Mouse (Mus musculus) layer of hippocampus, postnatal 25 days (tissue): ENCODE results near the gene Cpm. TPM values are rescaled to one million over a fixed set of nuclear protein-coding genes. Genes with fewer than 3 reads are reported as not detected.

ENCODE experiments used
- DNase-seq, 2 experiments: peaks; one replicate each; pipeline ENCODE4 v3.0.0; 2022; ENCODE audit warnings: mixed read lengths in 2 of 2, low spot score in 1 of 2; ENCODE audit errors: extremely low spot score in 1 of 2
- total RNA-seq, 2 experiments: library from RNA; stranded (reverse); gene quantifications; 2 replicates each; pipeline ENCODE4 v1.2.3; 2021

Cpm gene
- total RNA-seq, 2 experiments from 2014 or later, result 8.5 to 11.4 TPM

DNA sequence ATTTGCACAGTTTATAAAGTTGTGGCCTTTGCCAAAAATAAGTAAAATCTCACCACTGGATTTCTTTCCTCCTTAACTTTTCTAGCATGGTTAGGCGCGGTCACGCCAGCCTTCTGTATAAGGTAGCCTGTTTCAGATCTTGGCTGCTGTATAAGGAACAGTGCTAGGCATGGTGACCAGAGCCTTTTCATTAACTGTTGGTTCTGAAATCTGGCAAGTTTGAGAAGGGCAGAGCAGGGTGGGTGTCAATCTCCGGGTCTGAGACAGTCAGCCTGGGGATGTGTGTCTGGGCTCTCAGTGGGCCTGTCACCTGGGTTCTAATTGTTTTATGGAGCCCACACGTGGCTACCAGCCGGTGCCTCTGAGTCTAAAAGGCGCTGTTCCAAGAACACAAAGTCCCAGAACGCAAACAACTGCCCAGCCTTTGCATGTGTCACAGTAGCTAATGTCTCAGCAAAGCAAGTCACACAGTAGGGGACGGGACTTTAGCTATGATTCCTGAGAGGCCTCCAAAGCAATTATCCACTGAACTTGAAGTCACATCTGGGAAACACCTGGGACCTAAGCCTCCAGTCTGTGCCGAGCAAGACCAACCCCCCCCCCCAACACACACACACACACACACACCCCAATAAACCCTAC, 40.3 kb downstream of the Cpm start:
- DNase-seq, result no peak

DNA sequence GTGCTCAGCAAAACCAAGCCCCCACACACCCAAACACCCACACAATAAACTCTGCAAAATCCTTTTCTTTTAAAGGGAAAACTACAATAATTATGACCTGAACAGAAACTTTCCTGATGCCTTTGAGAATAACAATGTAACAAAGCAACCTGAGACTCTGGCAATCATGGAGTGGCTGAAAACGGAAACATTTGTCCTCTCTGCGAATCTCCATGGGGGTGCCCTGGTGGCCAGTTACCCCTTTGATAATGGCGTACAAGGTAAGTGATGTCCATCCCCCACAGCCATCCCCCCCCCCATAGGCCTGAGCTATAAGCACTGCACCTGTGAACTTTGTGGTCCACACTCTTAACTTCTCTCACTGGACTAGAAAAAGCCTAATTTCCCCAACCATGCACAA, 40.8 kb downstream of the Cpm start:
- DNase-seq, result no peak

DNA sequence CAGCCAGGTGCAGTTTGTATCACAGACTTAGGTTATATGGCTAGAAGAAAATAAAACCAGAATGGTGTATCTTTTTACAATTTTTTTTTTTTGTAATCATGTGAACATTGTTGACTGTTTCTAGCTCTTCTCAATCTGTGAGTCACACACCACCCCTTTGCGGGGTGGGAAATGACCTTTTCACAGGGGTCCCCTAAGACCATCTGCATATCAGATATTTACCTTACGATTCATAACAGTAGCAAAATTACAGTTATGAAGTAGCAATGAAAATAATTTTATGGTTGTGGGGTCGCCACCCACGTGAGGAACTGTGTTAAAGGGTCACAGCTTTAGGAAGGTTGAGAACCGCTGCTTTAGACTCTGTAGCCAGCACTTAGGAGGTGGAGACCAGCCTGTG, 41.5 kb downstream of the Cpm start:
- DNase-seq, result no peak

DNA sequence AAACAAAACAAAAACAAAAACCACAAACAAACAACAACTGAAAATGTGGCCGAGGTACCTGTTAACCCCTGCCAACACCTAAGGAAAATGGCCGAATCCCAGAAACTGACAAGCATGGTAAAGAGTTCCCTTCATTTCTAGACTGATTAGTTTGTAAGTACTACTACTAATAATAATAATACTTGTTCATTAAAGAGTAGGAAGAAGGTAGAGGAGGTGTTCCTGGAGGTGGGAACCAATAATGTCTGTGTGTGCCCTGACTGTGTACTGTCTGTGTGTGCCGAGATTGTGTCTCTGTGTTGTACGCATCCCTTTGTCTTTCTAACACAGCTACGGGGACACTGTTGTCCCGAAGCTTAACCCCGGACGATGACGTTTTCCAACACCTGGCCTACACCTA, 42.0 kb downstream of the Cpm start:
- DNase-seq, result no peak

DNA sequence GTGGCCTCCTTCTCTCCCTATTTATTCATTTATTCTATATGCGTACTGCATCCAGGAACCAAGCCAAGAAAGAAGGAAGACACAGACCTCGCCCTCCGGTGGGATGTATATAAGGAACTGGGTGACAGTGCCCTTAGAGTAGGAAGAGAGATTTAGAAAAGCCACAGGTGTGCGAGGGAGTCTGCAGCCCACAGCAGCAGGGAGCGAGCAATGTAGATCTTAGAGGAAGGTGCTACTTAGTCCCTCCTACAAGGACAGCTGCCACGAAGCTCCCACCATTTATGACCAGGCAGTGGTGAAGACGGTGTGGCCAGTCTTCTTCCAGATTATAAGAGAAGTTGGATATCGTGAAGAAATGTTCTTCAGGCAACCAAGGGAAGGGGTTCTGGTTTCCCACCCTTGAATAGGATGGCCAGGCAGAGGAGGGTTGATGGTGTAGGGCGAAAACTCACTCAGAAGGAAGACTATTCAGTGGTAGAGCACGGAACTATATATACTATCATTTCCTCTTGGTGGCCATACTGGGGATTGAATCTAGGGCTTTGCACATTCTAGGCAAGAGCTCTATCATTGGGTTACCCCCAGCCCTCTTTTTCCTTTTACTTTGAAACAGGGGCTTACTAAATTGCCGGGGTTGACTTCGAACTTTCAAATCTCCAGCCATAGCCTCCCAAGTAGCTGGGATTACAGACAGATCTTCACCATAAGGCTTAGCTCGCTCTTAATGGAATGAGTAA, 42.8 kb downstream of the Cpm start:
- no peak for DNase-seq

DNA sequence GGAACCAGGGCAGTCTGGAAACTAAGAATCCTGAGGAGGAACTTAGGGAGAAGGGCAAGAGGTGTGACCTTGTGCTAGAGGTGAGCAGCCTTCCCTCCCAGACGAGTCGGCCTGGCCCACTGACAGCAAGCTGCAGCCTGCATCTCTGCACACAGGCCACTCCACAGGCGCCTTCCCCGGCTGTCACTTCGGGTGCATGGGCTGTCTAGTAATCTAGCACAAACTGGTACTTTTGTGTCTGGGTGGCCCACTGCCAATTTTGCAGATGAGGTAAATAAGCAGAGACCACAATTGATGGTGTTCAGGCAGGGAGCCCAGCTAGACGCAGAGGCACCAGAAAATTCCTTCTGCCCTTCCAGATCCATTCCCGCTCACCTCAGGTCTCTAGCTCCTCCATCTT, 43.4 kb downstream of the Cpm start:
- peak in 1 of 2 experiments; percentile 29 for DNase-seq

DNA sequence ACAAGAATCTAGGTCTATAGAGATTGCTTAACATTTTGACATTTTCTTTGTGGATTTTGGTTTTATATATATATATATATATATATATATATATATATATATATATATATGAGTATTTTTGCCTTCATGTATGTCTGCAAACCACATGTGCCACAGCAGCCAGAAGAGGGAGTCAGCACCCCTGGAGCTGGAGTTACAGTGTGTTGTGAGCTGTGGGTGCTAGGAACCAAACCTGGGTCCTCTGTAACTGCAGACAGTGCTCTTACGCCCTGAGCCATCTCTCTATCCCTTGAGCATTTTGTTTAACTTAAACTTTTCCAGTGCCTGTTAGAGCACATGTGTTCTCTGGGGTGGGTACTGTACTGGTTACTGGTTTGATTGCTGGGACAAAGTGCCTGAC, 44.6 kb downstream of the Cpm start:
- no peak for DNase-seq

DNA sequence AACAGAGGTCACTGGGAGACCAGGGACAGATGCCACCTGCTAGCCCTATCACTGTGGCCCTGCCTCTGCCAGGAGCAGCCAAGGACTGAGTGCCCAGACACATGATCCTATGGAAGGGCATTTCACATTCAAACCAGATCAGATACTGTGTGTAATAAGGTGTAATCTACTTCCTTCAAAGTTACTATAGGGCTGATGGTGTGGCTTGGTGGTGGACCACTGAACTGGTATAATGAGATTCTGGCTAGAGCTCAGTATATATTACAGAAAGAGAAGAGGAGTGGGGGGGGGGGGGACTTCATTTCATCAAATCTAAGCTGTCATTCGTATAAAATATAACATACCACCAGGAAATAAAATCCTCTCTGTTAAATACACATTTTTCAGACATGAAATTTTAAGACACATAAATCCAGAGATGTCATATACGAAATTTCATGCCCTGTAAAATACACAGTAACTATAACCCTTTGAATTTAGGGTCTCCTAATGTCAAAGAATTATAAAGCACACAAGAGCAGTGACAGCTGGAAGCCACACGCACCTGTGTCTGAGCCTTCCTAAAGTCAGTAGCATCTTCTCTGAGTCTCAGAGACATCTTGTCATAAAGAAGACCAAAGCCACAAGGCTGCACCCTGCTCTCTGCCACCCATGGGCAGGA, 45.2 kb downstream of the Cpm start:
- no peak for DNase-seq

DNA sequence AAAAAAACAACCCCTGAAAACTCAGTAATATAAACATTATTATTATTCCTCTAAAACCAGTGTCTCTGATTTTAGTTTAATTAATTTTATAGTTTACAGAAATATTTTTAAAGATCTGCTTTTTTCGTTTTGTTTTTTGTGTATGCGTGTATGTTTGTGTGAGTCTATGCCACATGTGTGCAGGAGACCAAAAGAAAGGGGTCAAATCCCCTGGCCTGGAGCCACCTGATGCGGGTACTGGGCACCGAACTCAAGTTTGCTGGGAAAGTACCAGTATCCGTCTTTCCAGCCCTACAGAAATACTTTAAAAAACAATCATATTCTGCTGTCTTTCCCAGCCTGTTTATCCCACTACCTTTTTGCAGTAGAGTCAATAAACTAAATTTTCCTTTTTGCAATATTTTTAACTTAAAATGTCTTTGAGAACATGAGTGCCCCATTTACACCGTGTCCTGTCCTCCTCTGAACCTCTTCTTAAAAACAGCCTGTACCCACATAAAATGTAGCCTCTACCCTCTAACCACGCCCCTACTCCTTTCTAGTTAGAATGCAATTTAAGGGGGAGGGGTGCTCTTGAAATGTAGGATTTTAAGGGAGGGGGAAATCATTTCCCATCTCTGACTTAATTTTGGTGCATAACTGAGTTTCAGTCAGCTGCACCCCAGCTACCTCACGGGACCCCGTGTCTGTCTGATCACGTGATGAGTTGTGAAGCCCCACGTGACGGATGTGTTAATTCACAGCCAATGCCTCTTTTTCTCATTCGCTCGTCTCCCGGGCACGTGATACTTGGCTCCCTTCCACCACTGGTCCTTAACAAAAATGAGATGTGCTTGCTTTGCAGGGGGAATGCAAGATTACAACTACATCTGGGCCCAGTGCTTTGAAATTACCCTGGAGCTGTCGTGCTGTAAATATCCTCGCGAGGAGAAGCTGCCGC, 46.1 kb downstream of the Cpm start:
- peak; percentile 64 to 65 for DNase-seq

DNA sequence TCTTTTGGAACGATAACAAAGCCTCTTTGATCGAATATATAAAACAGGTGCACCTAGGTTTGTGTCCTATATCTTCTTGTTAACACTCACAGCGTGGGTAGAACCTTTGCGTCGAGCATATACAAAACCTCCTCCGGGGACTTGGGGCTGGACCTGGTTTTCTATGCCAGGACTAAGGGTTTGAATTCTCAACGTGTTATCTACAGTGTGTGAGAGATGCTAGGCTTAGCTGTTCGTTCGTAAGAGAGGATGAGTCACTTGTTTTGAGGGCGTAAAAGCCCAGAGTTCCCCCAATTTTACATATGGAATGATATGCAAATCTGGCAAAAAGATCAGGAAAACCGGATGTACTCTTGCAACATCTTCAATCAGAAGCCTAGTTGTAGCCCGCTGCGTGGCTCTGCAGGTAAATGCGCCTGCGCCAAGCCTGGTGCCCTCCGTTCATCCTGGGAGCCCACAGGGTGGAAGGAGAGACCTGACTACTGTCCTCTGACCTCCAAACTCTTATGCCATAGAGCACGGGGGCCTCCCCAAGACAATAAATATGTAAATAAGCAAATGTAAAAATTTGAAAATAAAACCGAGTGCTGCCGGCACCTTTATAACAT, 46.8 kb downstream of the Cpm start:
- peak; percentile 34 to 40 for DNase-seq

DNA sequence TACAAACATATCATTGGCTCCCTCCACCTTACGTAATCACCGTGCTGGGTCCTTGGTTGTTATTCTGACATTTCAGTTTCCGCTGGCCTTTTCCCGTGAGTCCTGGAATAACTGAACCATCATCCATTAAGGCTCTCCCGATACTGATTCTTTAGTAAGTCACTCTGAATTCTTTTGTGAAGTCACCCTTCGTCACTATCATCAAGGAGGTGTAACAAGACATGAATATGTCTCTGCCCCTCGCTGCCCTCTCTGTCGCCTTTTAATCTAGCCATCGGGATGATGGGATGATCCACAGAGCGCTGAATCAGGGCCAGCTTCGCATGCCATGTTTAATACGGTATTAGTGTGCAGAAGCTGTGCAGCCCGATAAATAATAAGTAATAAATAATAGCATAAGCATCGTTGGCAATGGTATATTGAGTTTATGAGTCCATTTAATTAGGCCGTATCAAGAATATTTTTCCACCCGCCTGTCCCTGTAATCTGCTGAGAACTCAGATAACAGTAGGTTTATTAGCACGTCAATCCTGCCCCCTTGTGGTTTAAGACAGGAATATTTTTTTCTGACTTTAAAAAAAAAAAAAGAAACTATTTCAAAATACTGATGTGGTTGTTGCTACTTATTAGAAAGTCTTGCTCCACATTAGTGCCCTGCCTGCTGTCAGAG, 47.5 kb downstream of the Cpm start:
- DNase-seq, result peak; percentile 31 to 32

DNA sequence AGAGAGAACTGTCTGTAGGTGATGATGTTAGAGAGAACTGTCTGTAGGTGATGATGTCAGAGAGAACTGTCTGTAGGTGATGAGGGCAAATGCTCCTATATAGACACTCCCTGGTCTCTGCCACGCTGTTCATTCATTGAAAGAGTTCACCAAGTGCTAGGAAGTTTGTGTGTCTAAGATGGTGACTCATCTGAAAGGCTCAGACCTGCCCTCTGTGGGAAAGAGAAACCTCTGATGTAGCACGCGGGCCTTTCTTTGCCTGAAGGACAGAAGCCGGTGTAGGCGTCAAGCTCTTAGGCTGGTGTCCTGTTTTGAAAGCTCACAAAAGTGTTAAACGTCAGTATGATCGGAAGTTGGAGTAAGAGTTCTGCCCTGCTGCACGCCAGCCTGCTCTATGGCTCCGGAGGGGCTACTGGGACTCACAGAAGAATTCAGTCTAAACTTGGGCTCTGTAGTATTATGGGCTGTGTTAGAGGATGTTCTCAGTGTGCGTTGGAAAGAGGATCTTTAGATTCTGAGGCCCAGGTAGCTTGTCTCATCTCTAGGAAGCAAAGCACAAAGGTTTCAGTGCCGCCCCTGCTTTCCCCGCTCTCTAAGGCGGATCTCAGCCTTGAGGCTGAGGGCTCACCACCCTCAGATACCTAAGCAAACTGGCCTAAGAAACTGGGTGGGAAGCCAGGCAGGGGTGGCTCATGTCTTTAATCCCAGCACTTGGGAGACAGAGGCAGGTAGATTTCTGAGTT, 48.4 kb downstream of the Cpm start:
- DNase-seq, result no peak

DNA sequence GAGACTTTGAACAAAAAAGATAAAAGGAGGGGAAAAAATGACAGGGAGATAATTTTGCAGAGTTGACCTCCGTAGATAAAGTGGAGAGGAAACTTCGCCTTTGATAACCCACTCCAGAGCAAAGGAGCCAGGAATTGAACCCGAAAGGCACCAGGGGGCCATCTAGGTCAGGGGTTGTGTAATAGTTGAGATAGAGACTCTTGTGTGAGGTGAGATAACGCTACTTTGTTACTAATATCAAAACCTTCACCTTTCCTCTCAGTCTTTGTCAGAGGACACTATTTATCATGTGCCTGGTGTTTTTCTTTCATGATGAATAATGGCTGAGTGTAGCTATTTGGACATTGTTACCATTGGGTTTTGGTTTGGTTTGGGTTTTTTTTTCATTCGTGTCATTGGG, 49.1 kb downstream of the Cpm start:
- no peak for DNase-seq

DNA sequence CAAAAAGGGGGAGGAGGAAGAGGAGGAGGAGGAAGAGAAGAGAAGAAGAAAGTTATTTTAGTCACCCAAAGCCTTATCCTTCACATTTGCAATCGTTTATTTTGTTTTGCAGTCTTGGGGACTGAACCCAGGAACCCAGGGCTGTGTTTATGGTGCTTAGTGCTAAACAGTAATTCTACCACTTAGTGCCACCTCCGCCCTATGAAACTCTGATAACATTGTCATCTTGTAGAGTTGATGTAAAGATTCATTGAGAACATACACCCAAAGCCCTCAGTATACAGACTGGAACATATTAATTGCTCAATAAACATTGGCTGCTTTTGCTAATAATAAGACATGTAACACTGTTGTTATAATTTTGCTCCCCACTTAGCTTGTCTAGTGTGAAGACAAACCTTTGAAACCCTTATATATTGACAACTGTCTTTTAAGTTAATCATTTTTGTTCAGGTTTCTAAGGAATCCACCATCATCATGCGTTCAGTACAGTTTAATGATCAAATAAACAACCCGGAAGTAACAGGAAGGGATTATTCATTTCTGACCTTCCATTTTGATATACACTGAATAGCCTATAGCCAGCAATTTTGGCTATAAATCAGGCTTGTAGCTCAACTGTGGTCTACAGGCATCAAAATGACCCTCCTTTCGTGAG, 49.9 kb downstream of the Cpm start:
- DNase-seq, result no peak

DNA sequence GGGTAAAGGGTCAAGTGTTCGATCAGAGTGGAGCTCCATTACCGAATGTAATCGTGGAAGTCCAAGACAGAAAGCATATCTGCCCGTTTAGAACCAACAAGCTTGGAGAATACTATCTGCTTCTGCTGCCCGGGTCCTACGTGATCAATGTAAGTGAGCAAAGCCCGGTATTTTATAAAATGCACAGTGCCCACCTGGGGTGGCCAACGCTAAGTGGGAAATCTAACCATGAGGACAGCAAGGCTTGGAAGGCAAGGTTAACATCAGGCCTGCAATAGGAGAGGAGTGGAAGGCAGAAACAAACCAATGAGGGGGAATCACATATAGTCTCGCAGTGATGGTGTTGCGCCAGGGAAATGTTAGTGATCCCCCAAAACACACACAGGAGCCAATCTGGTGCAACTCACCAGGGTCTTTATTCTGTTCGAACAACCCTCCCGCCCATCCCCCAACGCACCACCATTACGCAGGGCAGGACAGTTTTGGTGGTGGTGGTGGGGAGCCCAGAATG, 50.7 kb downstream of the Cpm start:
- no peak for DNase-seq

DNA sequence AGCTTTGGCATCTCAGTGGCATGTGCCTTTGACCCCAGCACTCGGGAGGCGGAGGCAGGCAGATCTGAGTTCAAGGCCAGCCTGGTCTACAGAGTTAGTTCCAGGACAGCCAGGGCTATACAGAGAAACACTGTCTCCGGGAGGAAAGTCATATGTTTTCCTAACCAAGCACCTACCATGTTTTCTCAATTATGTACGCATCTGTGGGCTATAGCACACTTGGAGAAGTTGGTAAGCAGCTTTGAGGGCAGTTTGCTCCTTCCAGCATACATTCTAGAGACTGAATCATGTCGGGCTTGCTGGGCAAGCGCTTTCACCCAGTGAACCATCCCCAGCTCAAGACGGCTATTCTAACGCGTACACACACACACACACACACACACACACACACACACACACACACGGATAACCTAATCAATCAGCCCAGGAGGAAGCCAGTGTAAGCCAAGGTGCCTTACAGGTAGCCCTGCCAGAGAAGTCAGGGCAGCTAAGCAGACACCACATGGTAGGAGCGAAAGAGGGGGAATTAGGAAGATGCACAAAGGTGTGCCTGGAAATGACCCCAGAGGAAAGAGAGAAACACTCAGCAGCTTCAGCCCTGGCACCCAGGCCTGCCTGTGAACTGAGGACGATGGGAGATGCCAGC, 51.7 kb downstream of the Cpm start:
- no peak for DNase-seq

DNA sequence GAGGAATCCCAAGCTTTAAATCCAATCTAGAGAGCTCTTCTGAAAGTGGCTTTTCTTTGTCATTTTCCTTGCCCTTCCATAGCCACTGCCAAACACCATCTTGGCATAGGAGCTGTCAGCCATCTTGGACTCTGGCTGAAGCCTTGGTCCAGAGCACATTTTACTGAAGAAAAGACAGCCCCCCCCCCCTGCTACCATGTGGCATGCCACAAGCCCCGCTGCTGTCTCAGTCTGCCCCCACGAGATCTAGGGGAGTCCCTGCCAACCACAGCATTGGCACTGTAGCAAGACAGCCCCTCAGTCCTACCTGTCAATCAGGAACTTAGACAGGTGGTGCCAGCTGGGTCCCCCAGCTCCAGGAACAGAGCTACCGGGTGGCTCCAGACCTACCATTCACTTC, 52.2 kb downstream of the Cpm start:
- DNase-seq, result no peak
